Mouse (Mus musculus) cerebellum, adult 11 months (tissue): Measurements from ENCODE around the gene Dstn.

ENCODE experiments used
- DNase-seq: peaks from one replicate; pipeline ENCODE4 v3.0.0; 2022

Dstn gene

GRCm38 (mm10) chr2:143916229-143916628, 1.1 kb downstream of the Dstn start:
- DNase-seq = no peak

- DNase-seq = no peak
Observed at GRCm38 (mm10) chr2:143917622-143918021, 2.5 kb downstream of the Dstn start.

- DNase-seq = no peak
Observed at GRCm38 (mm10) chr2:143918831-143919502, 3.8 kb downstream of the Dstn start.

GRCm38 (mm10) chr2:143924085-143924484, 9.0 kb downstream of the Dstn start:
- no peak for DNase-seq

GRCm38 (mm10) chr2:143925826-143926225, 10.7 kb downstream of the Dstn start:
- no peak for DNase-seq

- no peak for DNase-seq
Observed at GRCm38 (mm10) chr2:143929607-143930311, 14.6 kb downstream of the Dstn start.

- no peak for DNase-seq
Observed at GRCm38 (mm10) chr2:143932340-143932873, 17.3 kb downstream of the Dstn start.

- DNase-seq = no peak
Observed at GRCm38 (mm10) chr2:143933516-143933915, 18.4 kb downstream of the Dstn start.

GRCm38 (mm10) chr2:143934439-143934838, 19.3 kb downstream of the Dstn start:
- no peak for DNase-seq

GRCm38 (mm10) chr2:143937861-143938260, 22.7 kb downstream of the Dstn start:
- DNase-seq = no peak

GRCm38 (mm10) chr2:143940406-143940805, 25.3 kb downstream of the Dstn start:
- no peak for DNase-seq

GRCm38 (mm10) chr2:143944796-143945195, 29.7 kb downstream of the Dstn start:
- no peak for DNase-seq

GRCm38 (mm10) chr2:143945466-143946075, 30.5 kb downstream of the Dstn start:
- DNase-seq = no peak

- DNase-seq = no peak
Observed at GRCm38 (mm10) chr2:143946399-143946798, 31.3 kb downstream of the Dstn start.

- no peak for DNase-seq
Observed at GRCm38 (mm10) chr2:143947981-143948380, 32.9 kb downstream of the Dstn start.

GRCm38 (mm10) chr2:143948416-143948815, 33.3 kb downstream of the Dstn start:
- no peak for DNase-seq

GRCm38 (mm10) chr2:143949217-143949616, 34.1 kb downstream of the Dstn start:
- DNase-seq = no peak

GRCm38 (mm10) chr2:143950290-143951027, 35.3 kb downstream of the Dstn start:
- no peak for DNase-seq

- no peak for DNase-seq
Observed at GRCm38 (mm10) chr2:143951028-143951420, 35.9 kb downstream of the Dstn start.

- no peak for DNase-seq
Observed at GRCm38 (mm10) chr2:143951546-143952315, 36.6 kb downstream of the Dstn start.

GRCm38 (mm10) chr2:143953944-143954343, 38.8 kb downstream of the Dstn start:
- DNase-seq = no peak

GRCm38 (mm10) chr2:143955004-143955403, 39.9 kb downstream of the Dstn start:
- DNase-seq = no peak
